Mouse (Mus musculus) liver, embryonic 14.5 days (tissue): ENCODE data around the gene Mb21d2.

ENCODE experiments used
- CTCF ChIP-seq: IDR thresholded peaks from 2 replicates; pipeline ENCODE4 v1.5.1; 2016; ENCODE audit warnings: antibody characterized with exemption, low read depth, control low read depth
- EP300 ChIP-seq: IDR thresholded peaks from 2 replicates; pipeline ENCODE4 v1.6.1; 2016; ENCODE audit warnings: antibody characterized with exemption, low read depth

DNA sequence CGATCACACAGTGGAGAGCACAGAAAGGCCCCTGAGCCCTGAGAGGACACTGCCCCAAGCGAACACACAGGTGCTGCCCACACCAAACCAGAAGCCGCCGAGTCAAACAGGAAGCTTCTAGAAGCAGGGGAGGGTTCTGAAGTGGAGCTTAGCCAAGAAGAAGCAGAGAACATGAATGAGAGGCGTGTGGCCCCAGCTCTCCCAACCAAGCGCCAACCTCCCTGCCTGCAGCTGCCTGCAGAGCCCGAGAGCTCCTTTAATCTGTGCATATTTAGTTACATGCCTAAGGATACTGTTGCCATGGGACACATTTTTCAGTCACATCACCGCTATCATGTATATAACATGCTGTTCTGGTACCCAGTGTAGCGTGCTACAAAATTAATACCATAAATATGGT lies 58.6 kb downstream of the Mb21d2 start:
- TF ChIP-seq CTCF (no peak), EP300 (no peak)
